Mouse (Mus musculus) adrenal gland, postnatal 14 days (tissue): ENCODE results near the gene Stxbp1. TPM values are rescaled to one million over a fixed set of nuclear protein-coding genes. Genes with fewer than 3 reads are reported as not detected.

Source experiments
- DNase-seq: peaks from one replicate; pipeline ENCODE4 v3.0.0; 2021; ENCODE audit warnings: mixed read lengths
- long read RNA-seq, 2 experiments: library from polyadenylated mRNA; stranded (forward); transcript quantifications; one replicate each; pipeline ENCODE4 v2.0.0; 2021
- total RNA-seq: library from RNA; stranded (reverse); gene quantifications from 2 replicates; pipeline ENCODE4 v1.2.3, GENCODE M21; 2021

The Stxbp1 gene
- 25.2 and 26.4 TPM in 2 replicates for total RNA-seq
- long read RNA-seq, experiment 1, transcript Stxbp1-201 (19 exons, 3,892 nt) = major isoform, 14 of 16 reads
- long read RNA-seq, experiment 1, partial matches to known transcripts = 0 of 16 reads
- long read RNA-seq, experiment 1, other reads (novel, unspliced or antisense) = 2 of 16 reads
- long read RNA-seq, experiment 2, transcript Stxbp1-201 (19 exons, 3,892 nt) = major isoform, 8 of 19 reads
- long read RNA-seq, experiment 2, partial matches to known transcripts = 5 of 19 reads
- long read RNA-seq, experiment 2, other reads (novel, unspliced or antisense) = 5 of 19 reads

DNA sequence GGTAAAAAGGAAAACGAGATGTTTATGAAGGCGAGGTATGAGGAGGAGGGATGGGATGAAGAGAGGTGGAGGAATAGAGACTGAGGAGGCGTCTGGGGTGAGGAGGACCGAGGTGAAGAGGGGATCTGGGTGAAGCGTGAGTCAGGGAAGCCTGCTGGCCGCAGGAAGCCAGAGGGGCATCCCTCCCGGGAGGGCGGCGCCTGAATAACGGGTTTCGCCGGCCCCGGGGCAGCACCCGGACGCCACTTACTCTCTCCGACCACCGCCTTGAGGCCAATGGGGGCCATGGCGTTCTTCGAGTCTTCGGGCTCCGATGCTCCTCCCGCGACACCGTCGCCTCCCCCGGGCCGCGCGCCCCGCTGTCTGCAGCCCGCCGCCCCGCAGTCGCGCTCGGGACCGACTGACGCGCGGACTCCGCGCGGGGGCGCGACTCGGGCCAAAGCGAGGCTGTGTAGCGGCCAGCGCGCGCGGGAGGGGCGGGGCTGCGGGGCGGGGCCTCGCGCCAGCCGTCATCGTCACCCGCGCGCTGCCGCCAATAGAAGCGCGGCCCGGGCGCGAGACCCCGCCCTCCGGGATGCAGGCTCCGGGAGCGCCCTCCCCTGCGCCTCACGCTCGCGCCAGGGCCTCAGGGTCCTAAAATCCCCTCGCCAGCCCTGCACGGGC lies at the start of gene Stxbp1:
Gene Stxbp1, minus strand, starts transcription at position 441 of the 663 bp plus-strand sequence.
- DNase-seq = peak; percentile 96

DNA sequence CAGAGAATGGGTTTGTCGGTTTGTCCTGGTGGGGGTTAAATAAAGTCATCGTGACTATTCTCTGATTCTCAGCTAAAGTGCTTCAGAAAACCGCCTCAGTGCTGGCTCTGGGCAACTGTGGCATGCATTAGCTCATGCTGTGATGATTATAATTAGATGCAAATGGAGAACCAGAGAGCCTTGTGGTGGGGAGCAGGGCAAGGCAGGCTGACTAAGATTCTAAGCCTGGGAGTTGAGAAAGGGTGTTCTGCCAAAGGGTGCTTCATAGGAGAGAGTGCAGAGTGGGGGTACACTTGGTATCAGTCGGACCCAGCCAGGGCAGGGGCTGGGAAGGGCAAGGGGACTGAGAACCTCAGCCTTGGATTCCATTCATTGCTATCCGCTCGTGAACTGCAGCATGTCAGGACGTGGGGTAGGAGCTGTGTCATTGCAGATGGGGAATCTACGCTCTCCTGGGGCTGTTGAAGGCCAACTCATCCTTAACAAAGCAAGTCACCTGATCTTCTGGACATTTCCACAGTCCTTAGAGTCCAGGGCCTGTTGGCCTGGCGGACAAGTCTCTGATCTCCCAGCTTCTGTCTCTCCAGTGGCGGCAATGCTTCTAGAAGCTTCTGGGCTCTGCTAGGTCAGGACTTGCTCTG lies 49.6 kb upstream of the Stxbp1 start:
- no peak for DNase-seq

DNA sequence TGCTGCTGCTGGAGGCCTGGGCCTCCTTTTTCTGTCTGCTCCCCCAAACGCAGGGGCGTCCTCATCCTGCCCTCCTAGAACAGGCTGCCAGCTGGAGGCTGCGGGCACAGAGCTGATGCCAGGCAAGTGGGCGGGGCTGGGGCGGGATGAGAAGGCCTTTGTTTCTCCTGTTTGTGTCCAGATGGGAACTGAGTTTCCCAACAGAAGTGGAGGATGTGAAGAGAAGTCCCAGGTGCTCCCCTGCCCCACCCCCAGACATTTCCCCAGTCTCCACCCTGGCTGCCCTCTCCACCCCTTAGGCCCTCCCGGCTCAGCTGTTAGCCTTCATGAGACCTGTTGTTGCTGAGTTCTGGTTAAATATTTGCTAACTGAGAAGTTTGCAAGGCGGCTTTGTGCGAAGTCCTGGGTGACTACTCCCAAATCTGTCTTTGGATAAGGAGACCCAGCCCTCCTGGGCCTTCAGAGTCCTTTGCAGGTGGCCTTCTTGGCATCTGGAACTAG lies 48.6 kb upstream of the Stxbp1 start:
- DNase-seq = no peak

DNA sequence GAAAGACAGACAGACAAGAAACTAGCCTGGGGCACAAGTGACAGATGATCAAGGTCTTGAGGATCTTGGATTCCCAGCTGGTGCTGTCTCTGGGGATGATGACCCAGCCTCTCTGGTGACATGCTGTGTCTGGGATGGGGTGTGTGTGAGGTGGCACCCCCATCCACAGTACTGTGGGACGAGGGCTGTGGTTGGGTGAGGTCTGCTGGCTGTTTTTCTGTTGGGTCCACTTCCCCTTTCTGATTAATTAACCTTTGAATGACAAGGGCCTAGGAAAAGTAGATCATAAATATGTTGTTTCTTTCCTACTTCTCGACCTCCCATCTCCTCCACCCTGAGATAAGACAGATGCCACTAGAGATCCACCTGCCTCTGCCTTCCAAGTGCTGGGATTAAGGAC lies 47.1 kb upstream of the Stxbp1 start:
- no peak for DNase-seq

DNA sequence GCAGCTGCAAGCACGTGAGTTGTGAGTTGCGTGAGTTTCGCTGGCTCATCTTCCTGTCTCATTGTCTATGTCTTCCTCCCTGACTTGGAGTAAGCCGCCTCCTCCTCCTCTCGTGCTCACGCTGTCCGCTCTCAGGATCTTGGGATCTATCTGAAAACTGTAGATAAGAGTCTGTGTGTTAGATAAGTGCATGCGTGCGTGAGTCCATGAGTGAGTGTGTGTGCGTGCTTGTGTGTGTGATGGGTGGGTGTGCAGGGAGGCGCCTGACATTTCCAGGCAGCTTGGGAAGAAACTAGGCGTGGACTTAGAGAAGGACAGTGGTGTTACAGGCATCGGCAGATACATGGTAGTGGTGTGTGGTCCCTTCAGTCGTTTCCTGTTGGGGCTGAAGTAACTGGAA lies 45.4 kb upstream of the Stxbp1 start:
- no peak for DNase-seq

DNA sequence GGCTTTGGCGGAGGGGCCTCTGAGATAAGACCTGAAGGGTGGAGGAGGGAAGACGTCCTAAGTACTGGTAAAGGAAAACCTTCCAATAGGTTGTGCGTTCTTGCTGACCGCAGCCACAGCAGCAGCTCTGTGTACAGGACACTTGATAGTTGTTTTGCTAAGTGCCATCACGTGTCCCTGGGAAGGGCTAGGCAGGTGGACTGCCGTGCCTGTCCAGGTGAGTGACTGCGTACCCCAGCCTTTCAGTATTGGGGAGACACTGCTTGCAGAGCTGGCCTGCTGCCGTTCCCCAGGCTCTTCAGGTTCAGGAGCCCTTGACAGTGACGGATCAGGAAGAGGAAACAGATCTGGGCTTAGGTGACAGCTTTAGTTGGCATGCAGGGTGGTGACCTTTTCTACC lies 44.2 kb upstream of the Stxbp1 start:
- no peak for DNase-seq

DNA sequence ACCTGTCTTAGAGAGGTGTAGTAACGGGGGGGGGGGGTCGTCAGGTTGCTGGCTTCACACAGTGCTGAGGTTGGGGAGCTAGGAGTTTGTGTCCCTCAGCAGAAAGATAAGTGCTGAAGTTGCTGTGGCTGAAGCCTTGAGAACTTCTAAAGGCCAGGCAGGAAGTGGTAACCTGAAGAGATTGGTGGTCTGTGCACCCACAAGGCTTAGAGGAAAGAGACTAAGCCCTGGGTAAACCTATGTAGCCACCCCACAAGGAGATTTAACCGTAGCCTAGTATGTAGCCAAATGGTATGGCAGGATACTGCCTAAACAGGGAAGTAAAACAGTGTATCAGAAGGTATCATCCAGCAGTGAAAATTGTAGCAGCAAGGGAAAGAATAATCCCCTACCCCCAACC lies 43.2 kb upstream of the Stxbp1 start:
- no peak for DNase-seq

DNA sequence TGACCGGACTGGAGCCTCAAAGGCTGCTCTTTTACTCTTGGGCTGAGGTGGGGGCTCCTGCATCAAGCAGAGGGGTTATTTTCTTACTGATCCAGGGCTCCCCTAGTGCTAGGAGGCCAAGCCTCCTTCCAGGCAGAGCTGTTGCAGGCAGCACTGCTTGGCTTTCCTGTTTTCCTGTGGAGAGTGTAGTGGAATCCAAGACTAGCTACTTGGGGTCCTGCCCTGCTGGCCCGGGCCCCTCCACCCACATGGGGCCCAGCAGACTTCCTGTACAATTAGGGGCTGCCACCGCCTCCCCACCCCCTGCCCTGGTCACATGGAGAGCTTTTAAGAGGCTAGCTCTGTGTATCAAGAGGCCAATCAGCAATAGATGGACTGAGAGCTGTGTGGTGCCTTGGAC lies 41.5 kb upstream of the Stxbp1 start:
- no peak for DNase-seq

DNA sequence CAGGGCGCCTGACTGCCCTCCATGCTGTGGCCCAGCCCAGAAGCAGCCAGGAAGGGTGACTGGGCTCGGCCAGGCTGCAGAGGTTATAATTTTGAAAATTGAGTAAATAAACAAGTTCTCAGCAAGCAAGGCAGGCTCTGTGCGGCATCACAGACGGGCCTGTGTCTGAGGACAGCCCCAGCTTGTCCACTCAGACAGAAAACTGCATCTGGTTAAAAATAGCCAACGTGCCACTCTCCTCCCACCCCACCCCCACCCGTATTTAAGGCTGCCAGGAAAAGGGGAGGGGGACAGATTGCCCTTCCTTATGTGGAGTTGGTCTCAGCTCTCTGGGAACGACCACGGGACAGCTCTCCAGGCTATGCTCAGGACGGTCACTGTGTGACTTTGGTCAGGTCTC lies 41.0 kb upstream of the Stxbp1 start:
- DNase-seq = no peak

DNA sequence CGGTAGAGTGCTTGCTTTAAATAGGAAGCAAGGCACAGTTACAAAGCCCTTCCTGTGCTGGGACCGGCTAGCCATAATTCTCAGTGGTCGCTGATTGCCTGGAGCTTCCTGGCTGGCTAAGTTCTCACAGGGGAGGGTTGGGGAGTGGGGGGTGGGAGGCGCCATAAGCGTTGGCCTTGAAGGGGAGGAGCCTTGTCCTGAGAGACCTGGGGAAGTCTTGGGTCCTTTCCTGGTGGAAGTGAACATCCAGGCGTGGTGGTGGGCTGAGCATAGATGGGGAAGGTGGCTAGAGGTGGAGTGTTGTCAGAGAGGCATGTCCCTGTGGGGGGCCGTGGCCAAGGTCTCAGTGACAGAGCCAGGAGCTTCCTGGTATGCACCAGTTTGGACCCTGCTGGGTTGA lies 37.7 kb upstream of the Stxbp1 start:
- no peak for DNase-seq

DNA sequence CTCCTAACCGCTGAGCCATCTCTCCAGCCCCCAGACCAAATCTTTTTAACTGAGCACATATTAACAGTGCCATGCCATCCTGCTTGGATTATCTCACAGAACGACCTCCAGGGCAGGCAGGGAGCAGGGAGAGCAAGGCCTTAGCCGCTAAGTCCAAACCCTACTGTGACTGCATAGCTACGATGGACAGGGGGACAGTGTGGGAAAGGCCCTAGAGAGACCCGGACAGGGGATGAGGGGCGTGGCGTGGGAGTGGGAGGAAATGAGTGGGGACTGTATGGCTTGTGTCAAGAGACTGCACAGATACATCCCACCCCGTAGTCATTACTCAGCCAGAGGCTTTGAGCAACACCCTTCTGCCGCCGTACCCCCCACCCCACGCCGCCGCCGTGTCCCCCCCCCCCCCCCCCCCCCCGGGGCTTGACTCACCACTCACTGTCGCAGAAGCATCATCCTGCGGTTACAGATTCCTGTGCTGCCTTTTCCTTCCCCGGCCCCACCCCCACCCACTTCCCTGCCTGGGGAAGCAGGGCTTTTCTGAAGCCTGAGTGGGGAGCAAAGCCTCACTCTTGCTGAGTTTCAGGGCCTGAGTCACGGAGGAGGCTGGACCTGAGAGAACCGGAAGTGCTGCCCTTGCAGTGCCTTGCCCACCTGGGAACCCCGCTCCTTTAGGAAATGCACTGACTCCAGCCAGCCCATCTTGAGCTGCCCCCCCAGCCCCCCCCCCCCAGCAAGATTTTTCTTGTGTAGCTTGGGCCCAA lies 35.4 kb upstream of the Stxbp1 start:
- peak; percentile 70 for DNase-seq

DNA sequence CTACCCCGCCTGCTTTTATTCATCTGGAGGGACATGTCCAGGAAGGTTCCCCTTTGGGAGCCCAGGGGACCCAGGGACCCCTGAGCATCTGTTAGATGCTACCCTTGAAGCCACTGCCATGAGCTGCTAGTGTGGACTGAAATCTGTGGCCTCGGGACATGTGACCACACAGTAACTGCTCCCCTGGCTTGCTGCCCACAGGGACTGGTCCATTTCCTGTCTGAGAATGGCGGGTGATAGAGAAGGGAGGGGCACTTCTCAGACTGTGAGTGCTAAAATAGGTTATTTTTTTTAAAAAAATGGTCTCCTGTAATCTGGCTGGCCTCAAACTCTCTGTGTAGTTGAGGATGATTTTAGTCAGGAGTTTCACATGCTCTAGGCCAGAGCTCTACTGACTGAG lies 34.7 kb upstream of the Stxbp1 start:
- peak; percentile 88 for DNase-seq

DNA sequence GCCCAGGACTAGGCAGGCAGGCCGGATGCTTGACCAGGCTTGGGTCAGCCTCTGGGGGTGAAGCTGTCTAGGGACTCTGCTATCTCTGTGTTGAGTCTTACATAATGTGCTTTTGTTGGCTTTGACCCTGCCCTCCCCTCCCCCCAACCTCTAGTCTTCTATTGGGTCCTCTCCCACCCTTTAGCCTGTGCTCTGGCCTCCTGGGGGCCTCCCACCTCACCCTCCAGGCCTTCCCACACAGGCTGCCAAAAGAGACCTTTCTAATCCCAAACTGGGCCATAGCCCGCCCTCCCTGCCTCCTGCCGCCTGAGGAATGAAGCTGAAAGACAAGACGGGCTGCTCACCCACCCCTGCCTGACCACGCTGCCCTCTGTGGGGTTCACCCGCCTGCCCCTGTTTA lies 34.0 kb upstream of the Stxbp1 start:
- DNase-seq = no peak

DNA sequence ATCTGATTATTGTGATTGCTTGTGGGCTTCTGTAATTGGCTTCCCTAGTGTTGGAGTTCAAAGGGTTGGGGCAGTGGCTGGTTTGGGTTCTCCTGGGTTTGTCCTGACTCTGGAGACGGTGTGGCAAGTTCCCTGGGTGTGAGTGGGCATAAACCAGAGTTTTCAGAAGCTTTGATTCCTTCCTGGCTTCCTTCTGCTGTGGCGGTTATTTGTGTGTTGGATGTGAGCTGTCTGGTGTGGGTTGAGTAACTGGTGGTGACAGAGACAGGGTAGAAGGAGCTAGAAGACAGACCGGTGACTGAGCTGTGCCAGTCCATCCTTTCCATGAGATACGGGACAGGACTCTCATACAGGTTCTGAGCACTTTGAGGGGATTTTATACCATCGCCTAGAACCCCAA lies 32.5 kb upstream of the Stxbp1 start:
- no peak for DNase-seq

DNA sequence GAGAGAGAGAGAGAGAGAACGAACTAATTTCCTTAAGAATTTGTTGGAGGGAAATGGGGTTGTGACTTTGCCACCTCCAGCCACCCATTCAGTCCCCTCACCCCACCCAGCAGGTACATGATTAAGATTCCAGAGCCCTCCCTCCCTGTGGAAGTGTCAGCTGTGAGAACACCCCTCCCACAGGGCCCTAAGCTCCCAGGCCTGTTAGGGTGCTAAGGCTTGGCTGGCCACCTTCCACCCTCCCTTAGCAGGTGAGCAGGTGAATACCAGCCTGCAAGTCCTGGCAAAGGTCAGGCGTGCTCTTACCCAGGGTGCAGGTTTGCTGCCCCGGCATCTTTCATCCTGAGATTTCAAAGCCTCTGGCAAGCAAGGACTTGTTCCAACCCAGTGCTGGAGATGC lies 31.4 kb upstream of the Stxbp1 start:
- no peak for DNase-seq

DNA sequence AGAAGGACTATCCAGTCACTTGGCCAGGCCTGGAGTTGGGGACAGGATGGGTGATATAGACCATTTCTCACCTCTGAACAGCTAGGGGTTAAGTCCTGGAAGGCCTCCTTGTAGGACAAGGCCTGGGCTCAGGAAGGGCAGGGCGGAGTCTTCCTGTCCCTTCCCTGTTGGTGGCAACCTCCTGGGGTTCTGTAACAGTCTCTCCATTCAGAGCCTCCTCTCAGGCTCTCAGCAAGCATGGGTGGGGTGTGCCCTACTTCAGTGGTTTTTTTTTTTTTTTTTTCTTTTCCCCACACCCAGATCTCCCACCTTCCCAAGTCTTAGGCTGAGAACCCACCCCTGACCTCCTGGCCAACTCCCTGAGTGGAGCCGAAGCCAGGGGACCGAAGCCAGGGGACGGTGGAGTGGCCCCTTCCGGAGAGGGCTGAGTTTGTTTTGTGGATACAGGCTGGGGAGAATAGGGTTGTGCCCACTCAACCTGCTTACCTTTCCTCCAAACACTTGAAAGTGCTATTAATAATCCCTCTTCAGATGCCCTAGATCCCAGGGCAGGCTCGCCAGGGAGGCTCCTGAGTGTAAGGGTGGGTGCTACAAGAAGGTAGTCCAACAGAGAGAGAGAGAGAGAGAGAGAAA lies 30.8 kb upstream of the Stxbp1 start:
- no peak for DNase-seq

DNA sequence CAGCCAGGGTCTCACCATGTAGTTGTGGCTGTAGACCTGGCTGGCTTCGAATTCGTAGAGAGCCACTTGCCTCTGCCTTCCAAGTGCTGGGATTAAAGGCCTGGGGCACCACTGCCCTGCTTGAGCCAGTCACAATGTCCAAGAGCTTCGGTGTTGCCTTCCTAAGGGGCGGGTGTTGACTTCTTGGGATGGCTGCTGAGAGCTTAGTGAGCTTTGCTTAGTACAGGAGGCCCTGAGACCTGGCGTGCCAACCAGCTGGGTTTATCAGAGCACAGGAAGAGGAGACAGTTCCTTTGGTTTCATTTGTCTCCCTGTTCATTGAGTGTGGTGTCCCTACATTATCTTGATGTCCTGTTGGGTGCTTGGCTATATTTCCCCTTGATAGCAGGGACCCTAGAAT lies 30.3 kb upstream of the Stxbp1 start:
- no peak for DNase-seq

DNA sequence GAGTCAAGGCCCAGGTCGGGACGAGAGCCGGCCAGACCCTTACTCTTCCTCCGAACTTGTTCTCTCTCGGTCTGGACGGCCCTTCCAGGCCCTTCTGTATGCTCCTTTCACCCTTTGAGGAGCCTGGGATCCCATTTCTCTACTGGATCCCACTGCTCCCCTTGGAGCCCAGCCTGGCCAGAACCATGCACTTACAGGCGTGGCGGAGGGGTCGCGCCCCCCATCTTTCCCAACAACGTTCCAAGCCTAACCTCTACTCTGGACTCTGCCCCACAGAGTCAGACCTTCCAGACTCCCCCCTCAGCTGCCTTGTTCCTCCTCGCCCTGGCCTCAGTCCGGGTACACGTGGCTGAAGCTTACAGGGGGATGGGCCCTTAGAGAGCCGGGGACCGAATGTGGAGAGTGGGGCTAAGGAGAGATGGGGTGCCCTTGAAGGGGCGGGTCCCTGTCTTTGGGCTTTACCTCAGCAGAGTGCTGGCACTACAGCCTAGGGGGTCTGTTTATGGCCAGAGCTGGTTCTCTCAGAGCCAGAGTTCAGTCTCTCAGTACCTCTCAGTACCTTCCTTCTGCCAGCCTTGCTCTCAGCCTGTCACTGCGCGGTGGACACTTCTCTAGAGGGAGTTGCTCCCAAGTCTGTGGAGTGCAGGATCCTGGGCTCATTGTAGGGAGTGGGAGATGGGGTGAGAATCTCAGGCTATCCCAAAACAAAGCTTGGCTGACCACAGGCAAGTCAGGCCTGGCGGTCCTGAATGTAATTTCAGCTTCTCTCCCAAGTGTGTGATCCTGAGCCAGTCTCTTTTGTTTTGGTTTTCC lies 29.7 kb upstream of the Stxbp1 start:
- DNase-seq = peak; percentile 24

DNA sequence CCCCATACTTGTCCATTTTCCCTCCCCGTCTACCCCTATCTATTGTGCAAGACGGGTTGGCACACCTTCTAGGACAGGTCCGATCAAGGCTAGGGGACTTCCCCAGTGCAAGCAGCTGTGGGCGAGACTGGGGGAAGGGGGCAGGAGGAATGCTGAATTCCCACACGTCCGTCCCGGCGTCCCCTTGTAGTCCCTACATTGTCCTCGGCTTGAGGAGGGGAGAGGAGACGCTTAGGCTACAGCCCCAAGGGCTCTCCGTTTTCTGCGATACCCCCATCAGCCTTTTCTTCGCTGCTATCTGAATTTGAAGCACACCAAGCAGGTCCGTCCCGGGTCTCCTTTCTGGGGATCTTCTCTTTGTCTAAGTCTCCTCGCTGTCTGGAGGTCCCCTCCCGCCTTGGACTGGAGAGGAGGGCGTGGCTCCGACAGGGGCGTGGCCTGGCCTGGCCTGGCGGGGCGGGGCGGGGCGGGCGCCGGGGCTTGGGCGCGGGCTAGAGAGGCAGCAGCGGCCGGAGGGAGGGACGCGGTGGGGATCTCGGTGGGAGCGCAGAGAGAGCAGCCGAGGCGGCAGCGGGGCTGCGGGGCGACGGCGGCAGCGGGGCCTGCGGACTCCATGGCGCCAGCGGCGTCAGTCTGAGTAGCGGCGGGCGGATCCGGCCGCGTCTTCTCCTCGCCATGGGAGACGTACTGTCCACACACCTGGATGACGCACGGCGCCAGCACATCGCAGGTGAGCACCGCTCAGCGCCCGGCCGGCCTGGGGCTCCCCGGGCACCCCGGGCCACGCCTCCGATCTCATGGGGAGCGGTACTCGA lies 28.8 kb upstream of the Stxbp1 start, which contains the start of gene Fam129b:
Gene Fam129b, plus strand, starts transcription at position 440 of the 815 bp plus-strand sequence.
- peak; percentile 92 for DNase-seq

DNA sequence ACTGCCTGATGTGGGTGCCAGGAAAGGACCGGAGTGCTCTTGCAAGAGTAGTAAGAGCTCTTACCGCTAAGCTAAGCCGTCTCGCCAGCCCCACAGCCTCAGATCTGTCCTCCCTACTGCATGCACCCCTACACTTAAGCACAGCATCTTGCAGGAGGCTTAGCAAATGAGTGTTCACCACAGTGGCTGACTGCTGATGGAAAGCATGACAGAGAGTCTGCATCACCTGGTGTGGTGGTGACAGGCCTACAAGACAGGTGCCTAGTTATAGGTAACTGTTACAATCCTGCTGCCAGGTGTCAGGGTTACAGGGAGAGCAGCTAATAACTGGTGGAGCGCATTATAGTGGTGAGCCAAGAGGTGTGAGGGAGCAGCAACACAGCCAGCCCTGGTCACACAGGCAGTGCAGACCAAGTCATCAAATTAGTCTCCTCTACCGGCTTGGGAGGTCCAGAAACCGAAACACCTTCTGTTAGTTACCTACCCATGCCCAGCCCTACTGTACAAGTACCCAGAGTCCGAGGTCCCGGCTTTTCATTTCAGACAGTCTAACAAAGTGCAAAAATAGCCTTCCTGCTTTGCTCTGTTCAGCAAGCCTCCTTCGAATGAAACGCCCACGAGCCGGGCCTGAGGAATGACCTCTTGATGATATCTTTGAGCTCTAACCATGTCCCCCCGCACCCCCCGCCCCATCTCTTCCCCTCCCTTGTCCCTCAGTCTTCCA lies 28.1 kb upstream of the Stxbp1 start:
- peak; percentile 23 for DNase-seq
